Mouse (Mus musculus): ENCODE measurements around the gene Ssc4d. TPM values are rescaled to one million over a fixed set of nuclear protein-coding genes. Genes with fewer than 3 reads are reported as not detected.

Ssc4d gene
- not detected for total RNA-seq (2023)

DNA sequence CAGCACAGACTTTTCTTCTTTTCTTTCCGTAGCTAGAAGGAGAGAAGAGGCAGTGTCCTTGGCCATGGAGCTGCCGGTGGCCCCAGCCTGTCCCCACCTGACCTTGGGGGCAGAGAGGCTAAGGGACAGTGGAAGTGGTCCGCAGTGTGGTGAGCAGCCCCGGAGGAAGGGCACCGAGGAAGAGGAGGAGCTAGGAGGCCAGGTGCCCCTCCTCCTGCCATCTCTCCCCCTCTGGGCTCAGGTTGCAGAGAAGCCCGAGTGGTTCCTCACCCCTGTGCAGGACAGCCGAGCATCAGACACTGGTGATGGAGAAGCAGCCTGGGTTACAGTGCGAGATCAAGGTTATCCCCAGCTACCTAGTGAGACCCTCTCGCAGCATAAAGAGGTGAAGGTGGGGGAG, at the start of gene Ssc4d:
Gene Ssc4d, minus strand, starts transcription at position 167 of the 400 bp plus-strand sequence.

GRCm38 (mm10) chr5:135994725-135995687, 20.7 kb upstream of the Ssc4d start, which contains the start of gene Dtx2:
TSS of gene Dtx2 (plus strand) at chr5:135994800.

GRCm38 (mm10) chr5:135979904-135980303, 5.6 kb upstream of the Ssc4d start, which contains the start of gene Zp3:
TSS of gene Zp3 (plus strand) at chr5:135980099.

DNA sequence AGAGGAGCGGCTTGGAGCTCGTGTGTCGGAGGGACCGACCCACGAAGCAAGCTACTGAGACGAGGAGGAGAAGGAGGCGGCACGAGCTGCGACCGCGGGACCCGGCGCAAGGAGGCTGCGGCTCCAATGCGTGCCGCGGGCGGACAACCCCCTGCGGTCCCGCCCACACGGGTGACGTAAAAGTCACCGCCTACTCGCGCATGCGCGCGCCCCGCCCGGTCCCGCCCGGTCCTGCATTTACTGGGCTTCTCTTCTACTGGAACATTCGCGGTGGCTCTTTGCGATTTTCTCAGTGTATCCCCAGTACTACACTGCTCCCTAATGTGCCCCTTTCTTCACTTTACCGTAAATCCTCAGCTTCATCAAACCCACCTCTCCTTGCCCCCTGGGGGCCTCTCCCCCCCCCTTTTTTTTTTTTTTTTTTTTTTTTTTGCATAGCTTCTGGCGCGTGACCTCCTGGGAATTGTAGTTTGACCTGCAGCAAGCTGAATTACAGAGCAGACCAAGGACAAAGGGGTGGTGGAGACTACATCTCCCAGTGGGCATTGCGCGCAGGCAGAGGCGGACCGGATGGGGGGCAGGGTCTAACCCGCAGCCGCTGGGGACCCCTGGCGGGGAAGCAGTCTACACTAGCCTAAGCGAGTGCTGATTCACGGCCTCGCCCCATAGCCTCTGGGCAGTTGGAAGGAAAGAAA, 39.7 kb downstream of the Ssc4d start, which contains the start of gene Ywhag:
Gene Ywhag, minus strand, starts transcription at position 136 of the 695 bp plus-strand sequence.

Other genes with a start within 250 kb of the Ssc4d start
- gene Tmem120a, start 230.1 kb downstream of the Ssc4d start, total RNA-seq (2023), result 12.9 TPM
- not detected for gene Styxl1, start 196.1 kb downstream of the Ssc4d start, total RNA-seq (2023)
- gene Mdh2, start 196.1 kb downstream of the Ssc4d start, total RNA-seq (2023), result 178 TPM
- not detected for gene Srrm3, start 167.6 kb downstream of the Ssc4d start, total RNA-seq (2023)
- 6.5 TPM for gene Hspb1, start 86.6 kb downstream of the Ssc4d start, total RNA-seq (2023)
- 64.6 TPM for gene Ywhag, start 39.9 kb downstream of the Ssc4d start, total RNA-seq (2023)
- not detected for gene Zp3, start 5.6 kb upstream of the Ssc4d start, total RNA-seq (2023)
- gene Dtx2, start 20.3 kb upstream of the Ssc4d start, total RNA-seq (2023), result 31.4 TPM
- 4.7 TPM for gene Upk3b, start 64.0 kb upstream of the Ssc4d start, total RNA-seq (2023)
- gene Upk3bl, start 80.0 kb upstream of the Ssc4d start, total RNA-seq (2023), result not detected
- 5.8 TPM for gene Rasa4, start 109.4 kb upstream of the Ssc4d start, total RNA-seq (2023)
- 62.0 TPM for gene Polr2j, start 142.1 kb upstream of the Ssc4d start, total RNA-seq (2023)
- 42.5 TPM for gene Lrwd1, start 161.5 kb upstream of the Ssc4d start, total RNA-seq (2023)
- gene Alkbh4, start 161.6 kb upstream of the Ssc4d start, total RNA-seq (2023), result 28.5 TPM
- gene Orai2, start 196.2 kb upstream of the Ssc4d start, total RNA-seq (2023), result 207 TPM
- gene Prkrip1, start 224.4 kb upstream of the Ssc4d start, total RNA-seq (2023), result 30.5 TPM